Mouse (Mus musculus): ENCODE data around the gene Adprhl1. TPM values are rescaled to one million over a fixed set of nuclear protein-coding genes. Genes with fewer than 3 reads are reported as not detected.

Gene Adprhl1
- polyA plus RNA-seq, 1 experiment: 0.54 TPM

- H3K27ac ChIP-seq (ENCODE audit: insufficient read depth, low read length): no peak overlapping the region
- no peak overlapping the region for H3K4me3 ChIP-seq (ENCODE audit: insufficient read depth, low read length)
- no peaks in the 10 kb centered on the region for H3K4me1 ChIP-seq (ENCODE audit: control insufficient read depth, insufficient read depth, low read length)
- TF ChIP-seq POLR2A (IDR thresholded peaks at IDR 0.05; ENCODE audit: extremely low read depth, insufficient read depth, low read length): no peak
- TF ChIP-seq CTCF (IDR thresholded peaks at IDR 0.05; ENCODE audit: extremely low read depth, insufficient read depth, low read length): no peak
Observed at GRCm38 (mm10) chr8:13276941-13277447, 23.0 kb upstream of the Adprhl1 start.

GRCm38 (mm10) chr8:13272834-13273233, 18.9 kb upstream of the Adprhl1 start:
- TF ChIP-seq CTCF (IDR thresholded peaks at IDR 0.05; ENCODE audit: extremely low read depth, insufficient read depth, low read length) (no peak), POLR2A (IDR thresholded peaks at IDR 0.05; ENCODE audit: extremely low read depth, insufficient read depth, low read length) (no peak)
- no peak overlapping the region for H3K27ac ChIP-seq (ENCODE audit: insufficient read depth, low read length)
- no peak overlapping the region for H3K4me3 ChIP-seq (ENCODE audit: insufficient read depth, low read length)
- H3K4me1 ChIP-seq (ENCODE audit: control insufficient read depth, insufficient read depth, low read length): no peaks in the 10 kb centered on the region

DNA sequence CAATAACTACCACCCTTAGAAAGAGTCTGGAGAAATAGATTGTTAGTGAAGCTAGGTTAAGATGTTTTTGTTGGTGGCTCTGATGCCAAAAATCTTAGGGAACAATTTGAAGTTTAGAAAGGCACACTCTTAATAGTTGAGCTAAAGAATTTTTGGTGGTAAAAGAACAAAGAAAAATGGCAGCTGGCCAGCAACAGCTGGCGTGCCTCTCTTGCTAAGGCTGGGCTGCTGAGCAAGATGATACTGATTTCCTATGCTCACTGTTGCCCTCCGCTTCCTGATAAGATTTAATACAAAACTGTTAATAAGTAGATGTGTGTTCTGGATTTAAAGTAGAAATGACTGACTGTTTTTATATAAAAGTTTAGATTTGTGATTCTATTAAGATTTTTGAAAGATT, 13.6 kb upstream of the Adprhl1 start:
- TF ChIP-seq CTCF (IDR thresholded peaks at IDR 0.05; ENCODE audit: extremely low read depth, insufficient read depth, low read length): no peak
- H3K27ac ChIP-seq (ENCODE audit: insufficient read depth, low read length): no peak overlapping the region
- H3K4me3 ChIP-seq (ENCODE audit: insufficient read depth, low read length): no peak overlapping the region
- H3K4me1 ChIP-seq (ENCODE audit: control insufficient read depth, insufficient read depth, low read length): no peaks in the 10 kb centered on the region

DNA sequence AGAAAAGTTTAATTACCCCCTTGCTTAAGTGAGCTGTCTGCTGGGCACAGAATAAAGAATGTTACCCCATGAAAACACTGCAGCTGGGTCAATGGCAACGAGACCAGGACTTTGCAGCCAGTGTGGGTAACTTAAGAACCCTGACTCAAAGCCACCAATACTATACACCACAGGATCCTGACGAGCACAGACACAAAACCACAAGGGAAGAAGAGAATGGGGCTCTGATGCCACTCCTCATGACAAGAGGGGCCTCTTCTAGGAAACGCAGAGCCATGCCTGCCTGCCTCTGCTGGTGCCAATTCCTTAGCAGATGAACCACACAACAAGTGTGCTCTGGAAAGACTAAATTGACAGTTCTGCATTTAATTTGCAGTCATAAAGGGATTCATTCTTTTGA, 9.4 kb upstream of the Adprhl1 start:
- no peaks in the 10 kb centered on the region for H3K4me1 ChIP-seq (ENCODE audit: control insufficient read depth, insufficient read depth, low read length)
- H3K4me3 ChIP-seq (ENCODE audit: insufficient read depth, low read length): no peak overlapping the region
- no peak overlapping the region for H3K27ac ChIP-seq (ENCODE audit: insufficient read depth, low read length)
- no peak for TF ChIP-seq POLR2A (IDR thresholded peaks at IDR 0.05; ENCODE audit: extremely low read depth, insufficient read depth, low read length)
- TF ChIP-seq CTCF (IDR thresholded peaks at IDR 0.05; ENCODE audit: extremely low read depth, insufficient read depth, low read length): no peak

- no peak overlapping the region for H3K27ac ChIP-seq (ENCODE audit: insufficient read depth, low read length)
- H3K4me3 ChIP-seq (ENCODE audit: insufficient read depth, low read length): no peak overlapping the region
- TF ChIP-seq CTCF (IDR thresholded peaks at IDR 0.05; ENCODE audit: extremely low read depth, insufficient read depth, low read length): no peak
- TF ChIP-seq POLR2A (IDR thresholded peaks at IDR 0.05; ENCODE audit: extremely low read depth, insufficient read depth, low read length): no peak
- H3K4me1 ChIP-seq (ENCODE audit: control insufficient read depth, insufficient read depth, low read length): no peaks in the 10 kb centered on the region
Observed at GRCm38 (mm10) chr8:13253413-13253812, 549 bp downstream of the Adprhl1 start.

- no peak for TF ChIP-seq POLR2A (IDR thresholded peaks at IDR 0.05; ENCODE audit: extremely low read depth, insufficient read depth, low read length)
- no peak overlapping the region for H3K4me3 ChIP-seq (ENCODE audit: insufficient read depth, low read length)
- H3K4me1 ChIP-seq (ENCODE audit: control insufficient read depth, insufficient read depth, low read length): no peaks in the 10 kb centered on the region
- H3K27ac ChIP-seq (ENCODE audit: insufficient read depth, low read length): no peak overlapping the region
Observed at GRCm38 (mm10) chr8:13252837-13253236, 1.1 kb downstream of the Adprhl1 start.

DNA sequence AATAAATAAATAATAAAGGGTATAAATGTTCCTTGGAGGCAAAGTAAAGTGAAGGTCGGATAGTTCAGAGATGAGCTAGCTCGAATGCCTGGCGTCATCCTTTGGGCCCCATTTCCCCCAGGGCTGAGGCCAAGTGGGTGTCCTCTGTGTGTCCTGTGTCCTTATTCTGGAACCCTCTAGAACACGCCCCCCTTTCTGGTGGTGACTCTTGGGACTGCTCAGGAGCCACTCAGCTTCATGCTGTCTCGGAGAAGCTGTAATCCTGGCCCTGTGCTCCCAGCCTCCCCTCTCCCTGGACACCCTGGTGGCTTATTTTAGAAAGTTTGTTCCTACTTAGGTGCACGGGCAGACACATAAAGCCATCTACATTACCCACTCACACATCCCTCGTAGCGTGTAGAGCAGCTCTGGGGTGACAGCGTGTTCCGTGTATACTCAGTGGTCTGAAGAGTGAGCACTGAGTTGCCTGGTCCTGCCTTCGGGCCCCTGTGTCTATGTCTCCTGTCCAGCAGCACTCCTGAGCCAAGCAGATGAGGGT, 9.6 kb downstream of the Adprhl1 start:
- H3K4me3 ChIP-seq (ENCODE audit: insufficient read depth, low read length): no peak overlapping the region
- H3K4me1 ChIP-seq (ENCODE audit: control insufficient read depth, insufficient read depth, low read length): no peaks in the 10 kb centered on the region
- TF ChIP-seq POLR2A (IDR thresholded peaks at IDR 0.05; ENCODE audit: extremely low read depth, insufficient read depth, low read length): no peak
- no peak for TF ChIP-seq CTCF (IDR thresholded peaks at IDR 0.05; ENCODE audit: extremely low read depth, insufficient read depth, low read length)
- H3K27ac ChIP-seq (ENCODE audit: insufficient read depth, low read length): no peak overlapping the region

DNA sequence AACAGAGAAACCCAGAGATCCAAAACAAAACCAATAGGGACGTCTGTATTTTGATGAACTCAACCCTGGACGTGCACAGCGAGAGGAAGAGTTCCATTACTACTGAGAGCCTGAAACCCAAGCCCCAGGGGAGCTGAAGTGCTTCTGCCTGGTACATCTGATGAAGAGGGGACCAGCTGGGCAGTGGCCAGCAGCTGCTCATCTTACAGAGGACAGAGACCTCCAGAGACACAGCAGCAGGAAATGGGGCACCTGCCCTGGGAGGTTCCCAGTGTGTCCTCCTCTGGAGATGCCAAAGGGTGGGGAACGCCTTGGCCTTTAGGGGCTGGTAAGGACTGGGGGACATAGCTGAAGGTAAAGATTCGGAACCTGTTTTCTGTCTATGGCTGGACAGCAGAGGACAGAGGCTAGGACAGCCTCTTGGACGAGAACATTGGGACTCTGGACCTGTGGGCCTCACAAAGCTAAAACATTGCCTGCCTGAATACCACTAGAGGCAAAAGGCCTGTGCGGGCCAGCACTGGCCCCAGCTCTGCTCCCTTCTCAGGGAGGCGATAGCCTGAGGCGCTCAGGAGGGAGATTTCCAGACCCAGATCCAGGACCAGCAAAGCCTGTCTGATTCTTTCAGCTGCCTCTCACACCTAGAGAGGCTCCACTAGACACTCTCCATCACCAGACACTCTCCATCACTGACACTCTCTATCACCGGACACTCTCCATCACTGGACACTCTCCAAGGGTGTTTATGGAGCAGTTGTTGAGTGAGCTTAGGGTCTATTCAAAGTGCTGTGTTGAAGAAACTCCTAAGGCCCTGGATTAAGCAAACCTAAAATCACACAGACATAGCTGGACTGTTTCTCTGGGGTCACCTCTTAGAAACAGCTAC, 10.7 kb downstream of the Adprhl1 start:
- no peak overlapping the region for H3K4me3 ChIP-seq (ENCODE audit: insufficient read depth, low read length)
- no peaks in the 10 kb centered on the region for H3K4me1 ChIP-seq (ENCODE audit: control insufficient read depth, insufficient read depth, low read length)
- no peak overlapping the region for H3K27ac ChIP-seq (ENCODE audit: insufficient read depth, low read length)
- TF ChIP-seq POLR2A (IDR thresholded peaks at IDR 0.05; ENCODE audit: extremely low read depth, insufficient read depth, low read length) (no peak), CTCF (IDR thresholded peaks at IDR 0.05; ENCODE audit: extremely low read depth, insufficient read depth, low read length) (no peak)

DNA sequence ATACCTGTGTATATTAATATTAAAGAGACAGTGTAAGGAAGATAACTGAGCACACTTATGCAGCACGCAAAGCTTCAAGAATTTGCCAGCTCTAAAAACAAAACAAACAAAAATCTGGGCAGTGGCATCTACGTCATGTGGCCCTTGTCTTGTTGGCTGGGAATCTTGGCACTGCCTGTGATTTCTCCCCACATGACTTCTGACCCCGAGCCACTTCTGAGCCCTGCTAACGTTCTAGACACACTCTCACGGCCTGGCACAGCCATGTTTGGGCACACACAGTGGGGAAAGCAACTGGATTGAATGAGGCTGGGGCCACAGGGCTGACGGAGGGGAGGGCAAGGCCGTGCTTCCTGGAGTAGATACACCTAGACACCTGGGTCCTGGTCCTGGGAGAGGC, 13.3 kb downstream of the Adprhl1 start:
- H3K4me1 ChIP-seq (ENCODE audit: control insufficient read depth, insufficient read depth, low read length): no peaks in the 10 kb centered on the region
- H3K27ac ChIP-seq (ENCODE audit: insufficient read depth, low read length): no peak overlapping the region
- TF ChIP-seq CTCF (IDR thresholded peaks at IDR 0.05; ENCODE audit: extremely low read depth, insufficient read depth, low read length): no peak
- no peak for TF ChIP-seq POLR2A (IDR thresholded peaks at IDR 0.05; ENCODE audit: extremely low read depth, insufficient read depth, low read length)
- H3K4me3 ChIP-seq (ENCODE audit: insufficient read depth, low read length): no peak overlapping the region

GRCm38 (mm10) chr8:13240055-13240454, 13.9 kb downstream of the Adprhl1 start:
- H3K27ac ChIP-seq (ENCODE audit: insufficient read depth, low read length): no peak overlapping the region
- no peak overlapping the region for H3K4me3 ChIP-seq (ENCODE audit: insufficient read depth, low read length)
- TF ChIP-seq CTCF (IDR thresholded peaks at IDR 0.05; ENCODE audit: extremely low read depth, insufficient read depth, low read length) (no peak), POLR2A (IDR thresholded peaks at IDR 0.05; ENCODE audit: extremely low read depth, insufficient read depth, low read length) (no peak)
- no peaks in the 10 kb centered on the region for H3K4me1 ChIP-seq (ENCODE audit: control insufficient read depth, insufficient read depth, low read length)

All from cortical plate, adult 2 months (tissue).